Mouse (Mus musculus): Measurements from ENCODE around the gene Dnajc15. TPM values are rescaled to one million over a fixed set of nuclear protein-coding genes. Genes with fewer than 3 reads are reported as not detected.
A peak's percentile ranks its signal among the peaks of the same experiment; 100 is the strongest.
"Not testable (repeated sequence)": the region's sequence is repeated elsewhere in the genome, so short reads cannot be mapped to it uniquely, and the experiment has no call there.

Gene Dnajc15
- total RNA-seq (2021) (100 to 1,000 TPM; 390 to 447 TPM), polyA plus RNA-seq (2012; rRNA removed) (28.6 and 38.8 TPM in 2 replicates)
- long read RNA-seq, full-length matches to known transcripts = 179 of 203 reads
- long read RNA-seq, partial matches to known transcripts = 3 of 203 reads
- long read RNA-seq, other reads (novel, unspliced or antisense) = 21 of 203 reads

GRCm38 (mm10) chr14:77874304-77875241 is at the start of gene Dnajc15:
Gene Dnajc15, minus strand, starts transcription at chr14:77875125.
- DNase-seq = peak; percentile 93

DNA sequence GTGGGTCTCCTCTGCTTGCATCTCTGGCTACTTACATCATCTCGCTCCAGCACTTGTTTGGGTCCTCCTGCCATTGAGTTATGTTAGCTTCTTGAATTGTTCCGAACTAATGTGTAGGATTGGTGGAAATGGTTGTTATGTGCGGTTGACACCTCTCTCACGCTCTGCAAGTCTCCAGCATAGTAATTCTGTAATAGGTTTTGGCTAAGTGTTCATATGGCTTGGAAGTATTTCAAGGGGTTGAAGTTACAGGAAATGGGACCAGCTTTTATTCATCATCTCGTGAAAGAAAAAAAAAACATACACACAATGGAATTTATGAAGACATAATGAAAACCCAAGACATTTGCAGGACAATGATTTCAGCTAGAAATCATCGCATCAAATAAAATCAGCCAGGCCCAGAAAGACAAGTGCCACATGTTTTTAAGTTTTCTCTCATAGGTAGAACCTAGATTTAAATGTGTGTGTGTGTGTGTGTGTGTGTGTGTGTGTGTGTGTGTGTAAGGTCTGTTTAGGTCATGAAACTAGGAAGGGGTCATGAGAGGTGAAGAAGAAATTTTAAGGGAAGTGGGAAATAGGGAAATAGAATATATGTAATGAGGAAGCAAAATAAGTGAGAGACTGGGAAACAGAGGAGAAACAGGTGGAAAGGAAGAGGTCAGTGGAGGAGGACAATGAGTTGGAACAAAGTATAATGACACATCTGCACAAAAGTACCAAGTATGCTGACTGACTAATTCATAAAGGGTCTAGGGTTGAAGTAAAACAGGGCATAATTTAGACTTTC is 48.3 kb upstream of the Dnajc15 start:
- no peak for DNase-seq

DNA sequence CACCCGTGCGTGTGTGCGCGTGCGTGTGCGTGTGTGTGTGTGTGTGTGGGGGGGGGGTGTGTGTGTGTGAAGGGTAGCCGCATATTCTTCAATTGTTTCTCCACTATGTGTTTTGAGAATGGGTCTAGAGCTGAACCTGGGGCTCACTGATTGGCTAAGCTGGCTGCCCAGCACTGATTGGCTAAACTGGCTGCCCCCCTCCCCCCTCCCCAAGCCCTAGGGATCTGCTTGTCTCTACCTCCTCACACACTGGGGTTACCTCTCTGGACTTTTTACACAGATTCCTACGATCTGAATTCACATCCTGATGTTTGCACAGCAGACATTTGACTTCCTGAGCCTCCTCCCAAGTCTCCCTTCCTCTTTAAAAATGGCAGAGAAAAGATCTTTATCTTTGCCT is 46.7 kb upstream of the Dnajc15 start:
- DNase-seq = no peak

GRCm38 (mm10) chr14:77915776-77916175 is 40.9 kb upstream of the Dnajc15 start:
- DNase-seq = no peak

DNA sequence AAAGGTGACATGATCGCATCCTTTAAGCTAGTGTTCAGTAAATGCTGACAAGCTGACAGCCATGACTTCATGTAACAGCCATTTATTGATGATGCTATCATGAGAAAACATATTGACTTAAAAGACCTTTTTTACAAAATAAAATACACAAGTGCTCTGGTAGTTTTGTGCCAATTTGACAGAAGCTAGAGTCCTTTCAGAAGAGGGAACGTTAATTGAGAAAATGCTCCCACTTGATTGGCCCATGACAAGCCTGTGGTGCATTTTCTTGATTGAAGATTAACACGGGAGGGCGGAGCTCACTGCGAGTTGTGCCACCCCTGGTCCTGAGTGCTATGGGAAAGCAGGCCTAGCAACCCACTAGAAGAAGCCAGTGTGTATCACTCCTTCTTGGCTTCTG is 31.7 kb upstream of the Dnajc15 start:
- no peak for DNase-seq

GRCm38 (mm10) chr14:77905466-77905865 is 30.5 kb upstream of the Dnajc15 start:
- no peak for DNase-seq

DNA sequence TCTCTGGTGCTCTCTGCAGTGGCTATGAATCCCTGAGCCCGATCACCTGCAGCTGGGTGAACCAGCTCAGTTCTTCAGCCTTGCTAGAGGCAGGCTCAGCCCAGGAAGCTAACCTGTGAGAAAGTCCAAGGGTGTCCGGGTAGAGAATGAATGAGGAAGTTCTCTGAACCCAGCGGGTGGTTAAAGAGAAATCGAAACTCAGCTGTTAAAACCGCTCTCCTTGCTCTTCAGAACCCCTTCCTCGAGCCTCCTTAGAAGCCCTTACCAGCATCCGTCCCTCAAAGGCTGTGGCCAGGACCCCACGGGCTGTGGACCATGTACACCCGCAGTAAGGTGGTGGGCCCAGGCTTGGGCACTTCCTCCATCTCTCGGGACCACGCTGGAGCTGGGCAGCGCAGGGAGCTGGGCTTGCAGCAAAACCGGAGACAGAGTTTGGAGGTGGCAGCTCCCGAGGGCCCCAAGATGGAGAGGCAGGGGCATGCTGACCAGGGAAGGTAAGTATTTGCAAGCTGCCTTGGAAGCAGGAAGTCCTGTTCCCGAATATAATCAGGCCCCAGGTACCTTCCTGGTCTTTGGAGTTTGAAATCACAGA is 29.3 kb upstream of the Dnajc15 start, which contains the start of gene Epsti1:
TSS of gene Epsti1 (plus strand) at position 69 of the 592 bp plus-strand sequence.
- peak; percentile 8 for DNase-seq

- no peak for DNase-seq
Measured at GRCm38 (mm10) chr14:77902541-77902940, 27.6 kb upstream of the Dnajc15 start.

DNA sequence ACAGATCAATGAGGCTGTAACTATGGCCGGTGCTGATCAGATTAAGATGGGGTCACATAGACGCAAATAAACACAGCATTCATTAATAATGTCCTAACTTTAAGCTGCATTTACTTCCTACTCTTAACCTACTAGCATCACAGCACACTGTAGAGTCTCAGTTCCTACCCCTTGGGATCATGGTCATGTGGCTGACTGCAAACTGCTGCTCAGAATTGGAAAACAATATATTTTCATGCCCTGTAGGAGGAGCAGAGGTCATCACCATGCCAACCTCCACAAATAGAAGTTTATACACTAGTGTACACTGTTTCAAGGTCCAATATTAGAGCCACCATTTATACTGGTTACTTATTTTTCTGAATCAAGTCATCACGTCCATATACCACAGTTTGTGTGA is 21.0 kb upstream of the Dnajc15 start:
- DNase-seq = no peak

DNA sequence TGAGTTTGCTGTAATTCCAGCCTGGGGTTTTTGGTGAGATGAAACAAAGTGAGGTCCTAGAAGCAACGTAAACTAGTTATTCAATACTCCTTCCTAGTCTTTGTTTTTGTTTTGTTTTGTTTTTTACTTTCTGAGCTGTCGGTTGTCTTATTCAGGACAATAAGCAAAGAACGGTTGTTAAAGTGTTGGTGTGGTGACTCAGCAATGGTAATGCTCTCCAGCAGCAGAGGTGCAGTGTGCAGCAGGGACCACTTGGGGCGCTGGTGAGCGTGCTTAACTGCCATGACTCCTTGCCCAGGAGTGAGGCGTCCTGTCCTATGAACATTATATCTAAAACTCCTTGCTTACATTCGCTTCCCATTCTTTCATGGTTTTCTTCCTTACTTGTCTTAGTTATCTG is 15.0 kb upstream of the Dnajc15 start:
- DNase-seq = no peak

DNA sequence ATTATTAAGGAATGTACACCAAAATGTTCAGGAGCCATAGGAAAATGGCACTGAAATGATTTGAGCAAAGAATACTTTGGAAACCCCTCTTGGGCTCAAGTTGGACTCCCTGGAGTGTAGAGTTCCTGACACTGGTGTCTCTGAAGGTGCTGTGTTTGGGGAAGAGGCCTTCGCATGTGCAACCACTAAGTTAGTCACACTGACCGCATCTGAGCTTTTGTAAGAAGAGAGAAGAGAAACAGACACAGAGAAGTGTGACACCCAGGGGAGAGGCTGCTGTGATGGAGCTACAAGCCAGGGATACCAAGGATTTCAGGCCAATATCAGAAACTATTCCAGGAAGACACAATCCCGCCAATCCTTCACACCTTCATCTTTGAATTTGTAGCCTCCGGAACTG is 12.0 kb upstream of the Dnajc15 start:
- DNase-seq = no peak

DNA sequence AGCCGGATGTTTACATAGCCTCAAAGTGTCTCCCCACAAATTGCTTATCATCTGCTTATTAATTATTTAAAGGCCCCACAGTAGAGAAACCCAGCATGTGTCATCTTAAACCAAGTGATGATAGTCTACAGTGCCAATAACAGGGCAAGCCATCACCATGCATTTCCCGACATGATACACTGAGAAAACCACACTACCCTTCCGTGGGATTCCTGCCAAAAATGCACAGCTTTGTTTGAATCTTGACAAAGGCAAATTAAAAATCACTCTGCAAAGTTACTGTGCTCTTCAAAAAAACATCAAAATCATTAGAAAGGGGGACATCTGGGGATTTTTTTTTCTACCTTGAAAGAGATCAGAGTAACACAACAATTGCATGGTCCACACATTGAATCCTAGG is 11.5 kb upstream of the Dnajc15 start:
- no peak for DNase-seq

DNA sequence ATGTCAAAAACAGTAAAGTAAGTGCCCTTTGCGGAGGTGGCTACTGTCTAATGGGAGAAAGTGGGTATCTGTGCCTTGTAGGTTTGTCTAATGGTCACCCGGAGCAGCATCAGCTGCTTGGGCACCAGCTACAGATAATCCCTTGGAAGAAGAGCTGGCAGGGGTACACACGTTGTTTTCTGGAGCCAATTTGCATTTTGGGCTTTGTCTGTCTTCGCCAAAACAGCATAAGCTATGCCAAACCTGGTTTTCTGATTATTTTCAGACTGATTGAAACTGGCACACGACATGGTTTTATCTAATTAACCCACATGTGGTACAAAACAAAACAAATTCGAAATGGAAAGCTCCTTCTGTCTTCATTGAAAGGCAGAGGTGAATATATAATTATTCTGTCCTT is 7.7 kb upstream of the Dnajc15 start:
- DNase-seq = no peak

DNA sequence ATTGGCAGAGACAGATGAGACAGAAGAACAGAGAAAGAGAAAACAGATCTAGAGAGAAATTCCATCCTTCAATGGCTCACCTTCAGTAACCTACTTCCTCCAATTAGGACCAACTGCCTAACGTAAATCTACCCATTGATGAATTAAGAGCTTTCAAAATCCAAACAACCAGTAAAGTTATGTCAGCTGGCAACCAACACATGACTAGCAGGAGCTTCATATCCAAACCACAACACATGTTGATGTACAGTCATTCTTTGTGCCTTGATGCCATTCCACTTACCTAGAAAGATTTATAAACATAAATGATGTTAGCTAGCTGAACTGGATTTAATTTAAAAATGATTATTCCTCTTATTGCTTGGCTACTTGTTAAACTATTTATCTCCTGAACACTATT is 7.1 kb upstream of the Dnajc15 start:
- no peak for DNase-seq

GRCm38 (mm10) chr14:77877876-77878275 is 3.0 kb upstream of the Dnajc15 start:
- DNase-seq = not testable (repeated sequence)

GRCm38 (mm10) chr14:77876199-77876598 is 1.3 kb upstream of the Dnajc15 start:
- DNase-seq = no peak

DNA sequence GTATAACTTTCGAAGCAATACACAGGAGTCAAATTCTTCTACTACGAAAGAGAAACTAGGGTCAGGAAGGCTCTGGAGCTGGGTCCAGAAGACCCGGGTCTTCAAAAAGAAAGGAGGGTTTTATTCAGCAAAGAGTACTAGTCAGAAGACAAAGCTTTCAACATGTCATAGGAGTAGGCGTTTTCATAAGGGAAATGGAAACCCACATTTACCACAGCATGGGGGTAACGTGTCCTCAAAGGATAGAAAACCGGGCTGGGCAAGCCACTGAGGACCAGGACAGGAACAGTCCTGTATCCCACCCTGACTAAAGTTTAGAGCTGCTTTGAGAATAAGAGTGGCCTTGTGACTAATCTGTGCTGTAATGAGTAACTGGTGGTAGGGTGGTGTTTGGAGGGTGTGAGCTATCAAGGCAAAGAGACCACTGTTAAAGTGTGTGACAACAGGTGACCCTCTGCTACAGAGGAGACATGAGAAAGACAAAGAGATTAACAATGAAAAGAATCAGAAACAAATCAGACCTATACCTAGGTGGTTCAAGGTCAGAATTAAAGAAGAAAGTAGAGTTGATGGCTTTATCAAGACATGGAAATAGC is 3.4 kb downstream of the Dnajc15 start:
- peak; percentile 47 for DNase-seq

DNA sequence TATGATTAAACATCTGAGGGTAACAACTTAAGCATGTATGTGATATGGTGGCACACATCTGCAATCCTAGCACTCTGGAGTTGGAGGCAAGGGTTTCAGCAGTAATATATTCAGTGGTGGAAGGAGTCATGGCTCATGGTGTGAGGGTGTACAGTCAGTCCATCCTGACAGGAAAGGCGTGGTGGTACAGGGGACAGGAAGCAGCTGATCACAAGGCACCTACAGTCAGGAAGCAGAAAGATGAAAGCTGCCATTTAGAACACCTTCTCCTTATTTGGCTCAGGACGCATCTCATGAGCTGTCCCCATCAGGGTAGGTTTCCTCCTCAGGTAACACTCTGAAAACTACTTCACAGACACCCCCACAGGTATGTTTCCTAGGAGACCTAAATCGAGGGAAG is 4.0 kb downstream of the Dnajc15 start:
- DNase-seq = no peak

- peak; percentile 42 for DNase-seq
Measured at GRCm38 (mm10) chr14:77867601-77868000, 7.3 kb downstream of the Dnajc15 start.

- DNase-seq = no peak
Measured at GRCm38 (mm10) chr14:77864510-77864909, 10.4 kb downstream of the Dnajc15 start.

DNA sequence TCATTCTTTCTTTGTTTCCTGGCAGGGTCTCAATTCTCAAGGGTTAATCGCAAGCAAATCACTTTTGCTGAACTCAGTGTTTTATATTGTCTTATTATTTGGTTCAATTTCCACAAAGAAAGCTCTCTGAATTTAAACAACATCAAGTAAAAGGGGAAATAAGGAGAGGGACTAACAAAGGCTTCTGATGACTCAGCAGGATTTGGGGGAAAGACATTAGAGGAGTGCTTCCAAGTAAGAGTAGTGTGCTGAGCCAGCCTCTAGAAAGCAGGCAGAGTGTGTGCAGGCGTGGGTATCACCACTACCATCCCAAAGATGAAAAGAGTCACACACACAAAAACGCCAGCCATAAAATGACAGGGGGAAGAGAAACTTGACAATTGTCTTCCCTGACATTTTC is 10.9 kb downstream of the Dnajc15 start:
- peak; percentile 33 for DNase-seq

All from adrenal gland, adult 2 months (tissue).